Mouse (Mus musculus): ENCODE measurements around the gene P2ry12.

Gene P2ry12

DNA sequence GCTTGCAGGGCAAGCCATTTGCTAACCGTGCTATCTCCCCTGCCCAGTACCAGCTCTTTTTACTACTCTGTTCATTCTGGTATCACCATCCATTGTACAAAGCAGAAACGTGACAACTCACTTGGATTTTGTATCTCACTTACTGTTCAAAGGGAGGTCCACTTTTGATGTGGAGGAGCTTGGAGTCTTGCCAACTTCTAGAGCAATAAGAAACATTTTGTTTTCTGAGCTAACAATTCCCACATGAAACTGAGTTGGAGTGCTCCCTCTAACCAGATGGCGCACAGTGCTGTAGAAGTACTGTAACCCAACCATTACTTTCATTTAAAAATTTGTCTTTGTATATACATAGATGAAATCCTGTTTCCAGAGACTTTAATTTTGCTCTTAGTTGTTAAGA is 31.8 kb downstream of the P2ry12 start:
- peak; percentile 43 for DNase-seq

DNA sequence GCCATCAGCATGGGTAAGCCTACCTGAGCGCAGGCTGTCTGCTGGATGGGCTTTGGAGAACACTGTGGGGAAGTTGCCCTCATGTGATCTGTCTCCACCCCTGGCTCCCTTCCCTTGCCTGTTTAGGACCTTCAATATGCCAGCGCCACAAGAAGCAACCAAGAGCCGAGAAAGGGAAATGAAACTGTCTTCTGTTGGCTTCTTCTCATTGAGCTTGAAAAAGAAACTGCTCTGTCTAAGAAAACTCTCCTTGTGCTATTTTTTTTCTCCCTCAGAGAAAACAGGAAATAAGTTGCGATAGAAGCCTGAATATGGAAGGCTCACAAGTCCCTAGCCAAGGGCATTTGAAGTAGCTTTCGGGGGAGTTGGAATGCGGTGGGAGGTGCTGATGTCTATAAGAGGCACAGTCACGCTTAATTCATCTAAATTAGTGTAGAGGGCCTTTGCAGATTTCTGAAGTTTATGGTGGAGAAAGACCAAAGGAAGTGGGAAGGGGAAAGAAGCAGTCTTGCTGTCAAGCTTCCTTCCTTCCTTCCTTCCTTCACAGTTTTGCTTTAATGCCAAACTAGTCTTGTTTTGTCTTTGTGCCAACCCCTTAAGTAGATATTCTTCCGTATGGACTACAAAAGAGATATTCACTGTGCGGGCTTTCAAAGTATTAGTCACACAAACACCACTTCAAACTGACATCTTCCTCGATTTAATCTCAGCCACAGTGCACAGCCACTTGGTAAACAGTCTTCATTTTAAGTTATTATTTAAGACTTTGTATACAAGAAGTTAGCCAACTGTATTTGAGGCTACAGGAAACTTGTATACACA is 33.7 kb downstream of the P2ry12 start:
- peak; percentile 28 for DNase-seq

GRCm38 (mm10) chr3:59227696-59228095 is 35.0 kb downstream of the P2ry12 start:
- DNase-seq, result no peak

DNA sequence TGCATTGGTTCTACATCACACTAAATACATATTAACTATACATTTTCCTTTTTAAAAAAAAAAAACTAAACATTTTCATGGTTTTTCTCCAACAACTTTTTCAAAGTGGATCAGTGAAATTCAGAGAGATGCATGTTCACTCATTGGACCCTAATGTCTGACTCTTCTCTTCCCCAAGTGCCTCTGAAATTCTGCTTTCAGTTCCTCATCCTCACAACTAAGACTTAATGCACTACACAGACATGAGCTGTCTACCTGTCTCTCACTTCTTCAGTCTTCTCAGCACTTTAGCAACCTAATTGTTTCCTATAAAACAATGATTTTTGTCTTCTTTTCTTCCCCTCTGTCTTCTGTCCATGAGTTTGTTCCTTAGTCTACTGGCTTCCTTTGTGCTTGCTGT is 37.3 kb downstream of the P2ry12 start:
- no peak for DNase-seq

DNA sequence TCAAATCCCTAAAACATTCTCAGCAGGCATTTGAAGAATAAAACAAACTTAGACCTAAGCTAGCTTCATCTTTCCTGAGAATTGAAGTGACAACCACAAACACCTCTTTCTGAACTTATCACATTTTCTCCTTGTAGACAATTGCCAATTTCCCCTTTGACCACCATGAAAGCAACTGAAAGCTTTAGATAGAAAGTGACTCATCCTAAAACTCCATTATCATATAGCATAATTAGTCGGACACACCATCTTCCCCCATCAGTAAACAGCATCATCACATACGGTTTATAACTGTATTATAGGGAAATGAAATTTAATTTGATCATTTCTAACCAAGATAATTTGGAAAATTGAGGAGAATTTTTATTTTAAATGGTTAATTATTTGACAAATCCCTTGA is 40.4 kb downstream of the P2ry12 start:
- DNase-seq, result no peak

- DNase-seq, result no peak
Observed at GRCm38 (mm10) chr3:59219326-59219725, 43.3 kb downstream of the P2ry12 start.

DNA sequence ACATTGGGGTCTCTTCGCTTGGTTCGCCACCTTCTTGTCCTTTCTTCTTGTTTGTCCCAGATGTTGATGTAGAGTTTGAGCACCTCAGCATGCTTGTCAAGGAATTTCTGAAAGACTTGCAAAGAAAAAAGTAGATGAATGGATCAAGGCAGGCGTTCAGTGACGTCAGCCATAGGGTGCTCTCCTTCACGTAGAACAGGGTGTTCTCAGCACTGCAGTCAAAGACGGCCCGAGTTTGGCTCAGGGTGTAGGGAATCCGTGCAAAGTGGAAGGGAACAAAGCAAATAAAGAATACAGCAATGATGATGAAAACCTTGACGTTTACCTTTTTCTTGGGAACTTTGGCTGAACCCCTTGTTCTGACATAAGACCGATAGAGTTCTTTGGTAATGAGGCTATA is 45.5 kb downstream of the P2ry12 start:
- DNase-seq, result no peak

DNA sequence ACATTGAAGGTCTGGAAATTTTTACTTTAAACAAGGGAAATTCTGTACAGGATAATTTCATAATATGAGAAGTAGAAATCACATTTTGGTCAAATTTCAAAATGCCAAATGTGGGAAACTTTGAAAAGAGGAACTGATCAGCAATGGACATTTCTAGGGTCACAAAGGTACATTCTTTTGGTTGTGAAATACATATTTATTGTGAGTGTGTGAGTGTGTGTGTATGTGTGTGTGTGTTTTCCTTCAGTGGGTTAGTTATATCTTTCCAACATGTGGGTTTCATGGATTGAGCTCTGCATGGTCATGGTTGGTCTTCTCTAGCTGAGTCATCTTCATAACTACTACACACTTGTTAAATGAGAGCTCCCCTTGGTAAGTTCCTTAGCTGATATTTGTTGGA is 50.3 kb downstream of the P2ry12 start:
- no peak for DNase-seq

GRCm38 (mm10) chr3:59211784-59212183 is 50.9 kb downstream of the P2ry12 start:
- DNase-seq, result no peak

DNA sequence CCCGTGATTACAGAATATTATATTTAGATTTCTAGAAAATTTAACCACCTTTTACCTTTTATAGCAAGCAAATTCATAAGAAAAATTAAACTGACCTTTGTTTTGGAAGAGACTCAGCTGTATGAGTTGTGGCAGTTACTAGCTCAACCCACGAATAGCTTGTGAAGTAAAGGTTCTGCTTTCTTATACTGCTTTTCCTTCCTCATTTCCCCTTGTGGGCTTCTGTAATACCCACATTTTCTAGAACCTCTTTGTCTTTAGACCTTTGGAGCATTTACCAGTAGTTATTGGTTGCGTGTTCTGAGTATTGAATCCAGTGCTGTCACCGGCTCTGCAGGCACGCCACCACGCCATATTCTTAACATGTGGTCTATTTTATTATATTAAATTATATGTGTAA is 51.9 kb downstream of the P2ry12 start, which contains the start of gene P2ry13:
P2ry13 (minus strand) TSS at position 156 of the 400 bp plus-strand sequence.
- no peak for DNase-seq

DNA sequence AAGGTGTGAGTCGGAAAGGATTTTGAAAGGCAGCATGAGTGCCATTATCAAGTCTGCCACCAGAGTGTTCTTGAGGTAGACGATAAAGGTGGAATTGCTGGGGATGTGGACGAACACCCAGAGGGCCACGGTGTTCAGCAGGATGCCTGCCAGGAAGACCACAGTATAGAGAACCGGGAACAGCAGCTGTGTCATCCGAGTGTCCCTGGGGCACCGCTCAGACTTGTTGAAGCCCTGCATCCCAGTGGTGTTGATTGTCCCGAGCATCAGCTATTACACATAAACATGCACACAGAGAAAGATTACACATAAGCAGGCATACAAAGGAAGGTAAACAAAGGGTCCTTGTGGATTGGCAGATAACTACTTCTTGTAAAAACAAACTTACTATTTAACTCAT is 52.6 kb downstream of the P2ry12 start:
- DNase-seq, result no peak

DNA sequence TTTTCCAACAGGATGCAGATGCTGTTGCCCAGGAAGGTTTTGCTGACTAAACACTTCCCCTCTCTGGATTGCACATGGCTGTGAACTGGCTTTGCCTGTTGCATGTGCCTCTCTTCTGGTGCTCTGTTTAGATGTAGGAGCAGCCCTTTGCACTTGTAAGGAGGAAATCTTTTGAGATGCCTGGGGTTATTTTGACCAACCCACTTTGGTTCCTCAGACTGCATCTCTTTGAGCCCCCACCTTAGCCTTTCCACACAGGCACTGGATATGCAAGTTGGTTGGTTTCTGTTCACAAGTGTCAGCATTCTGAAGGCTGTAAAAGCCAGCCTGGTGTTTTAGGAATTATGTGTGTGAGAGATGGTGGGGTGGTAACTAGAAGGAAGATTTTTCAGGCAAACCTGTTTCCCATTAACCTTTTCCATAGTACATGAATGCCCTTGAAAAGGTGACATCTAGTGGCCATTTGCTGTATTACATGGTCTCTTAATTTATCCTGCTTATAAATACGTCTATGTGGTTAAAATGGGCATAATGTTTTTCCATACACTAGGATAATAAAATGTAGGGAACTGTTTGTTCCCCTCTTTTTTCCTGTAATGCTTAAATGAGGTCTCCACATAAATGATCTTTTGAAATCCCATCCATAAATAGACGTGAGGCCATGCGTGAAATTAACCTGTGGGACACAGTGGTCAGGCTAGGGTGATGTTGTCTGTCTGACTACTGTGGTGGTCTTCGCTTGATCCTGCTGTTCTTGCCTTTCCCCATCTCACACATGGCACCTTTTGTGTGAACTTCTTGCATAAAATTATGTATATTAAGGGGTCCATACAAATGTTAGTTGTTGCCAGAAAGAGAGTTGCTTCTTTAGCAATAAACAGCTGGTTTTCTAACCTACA is 53.8 kb downstream of the P2ry12 start:
- peak; percentile 40 for DNase-seq

- DNase-seq, result no peak
Observed at GRCm38 (mm10) chr3:59205941-59206340, 56.7 kb downstream of the P2ry12 start.

- no peak for DNase-seq
Observed at GRCm38 (mm10) chr3:59204719-59205503, 57.8 kb downstream of the P2ry12 start.

DNA sequence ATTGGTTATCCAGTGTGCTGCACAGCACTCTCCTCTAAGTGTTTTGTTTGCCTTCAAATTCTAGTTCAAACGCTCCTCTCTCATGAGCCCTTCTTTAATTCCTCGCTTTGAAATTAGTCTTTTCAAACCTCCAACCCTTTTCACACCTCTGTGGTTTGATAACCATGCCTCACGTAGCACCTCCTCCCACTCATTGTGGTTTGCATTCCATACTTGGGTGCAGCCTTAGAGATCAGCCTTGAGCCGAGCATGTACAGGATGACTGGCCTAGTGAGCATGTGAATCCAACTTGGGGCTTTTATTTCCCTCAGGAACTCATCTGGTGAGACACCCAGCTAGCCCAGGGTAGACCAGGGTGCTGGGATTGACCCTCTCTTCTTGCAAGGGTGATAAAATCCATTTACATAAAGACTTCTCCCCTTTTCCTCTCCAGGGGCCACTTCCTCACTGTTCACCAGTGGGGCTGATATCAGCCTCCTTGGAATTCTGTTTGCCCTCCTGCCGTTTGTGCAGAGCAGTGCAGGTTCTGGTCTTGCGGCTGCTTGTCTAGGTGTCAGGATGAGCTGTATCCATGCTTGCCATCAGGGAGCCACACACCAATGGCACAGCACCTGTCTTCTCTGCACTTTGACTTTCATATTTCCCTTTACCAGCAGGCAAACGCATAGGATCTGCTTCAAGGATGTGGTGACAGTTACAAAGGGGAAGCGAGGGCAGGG is 58.7 kb downstream of the P2ry12 start:
- DNase-seq, result no peak

DNA sequence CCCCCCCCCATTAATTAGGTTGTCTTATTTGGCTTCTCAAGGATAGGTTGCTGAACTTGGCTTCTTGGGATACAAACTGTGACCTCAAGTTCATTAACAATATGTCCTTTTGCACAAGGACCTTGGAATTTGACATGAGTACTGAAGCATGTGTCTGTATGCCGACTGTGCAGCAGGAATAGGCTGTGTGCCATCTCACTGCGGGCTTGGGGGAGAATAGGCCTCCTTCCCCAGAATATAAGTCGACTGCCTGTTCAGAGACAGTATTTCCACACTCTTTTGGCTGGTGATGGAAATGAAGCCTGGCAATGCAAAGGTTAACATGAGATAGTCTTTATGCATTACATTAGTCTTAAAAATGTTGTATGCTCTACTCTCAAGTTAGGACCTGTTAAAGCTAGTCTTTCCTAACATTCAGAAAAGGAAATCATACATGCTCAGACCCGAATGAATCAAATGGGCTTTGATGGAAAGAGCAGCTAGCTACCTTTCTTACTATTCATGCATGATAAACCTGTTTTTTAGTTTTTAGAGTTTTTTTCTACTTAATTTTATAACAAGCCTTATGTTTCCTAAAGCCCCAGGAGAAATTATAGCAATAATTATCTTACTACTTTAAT is 65.2 kb downstream of the P2ry12 start:
- DNase-seq, result no peak

DNA sequence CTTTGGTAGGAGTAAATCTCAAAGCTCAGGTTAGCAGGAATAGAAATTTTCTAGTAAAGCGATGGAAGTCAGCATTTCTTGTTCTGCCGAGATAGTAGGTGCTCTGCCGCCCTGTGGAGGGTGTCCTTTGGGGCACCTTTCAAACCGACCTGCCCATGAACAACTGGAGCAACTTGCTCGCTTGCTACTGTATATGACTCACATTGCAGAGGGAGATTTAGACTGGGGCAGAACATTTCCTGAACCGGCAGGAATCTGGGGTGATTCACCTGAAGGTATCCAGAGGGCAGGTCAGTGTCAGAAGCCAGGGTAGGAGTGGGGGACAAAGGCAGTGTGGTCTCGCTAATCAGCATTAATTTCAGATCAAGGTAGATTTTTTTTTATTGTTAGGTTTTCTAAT is 67.7 kb downstream of the P2ry12 start, which contains the start of gene Gpr87:
Gpr87 (minus strand) TSS at position 167 of the 400 bp plus-strand sequence.
- no peak for DNase-seq

GRCm38 (mm10) chr3:59194099-59194498 is 68.6 kb downstream of the P2ry12 start:
- no peak for DNase-seq

DNA sequence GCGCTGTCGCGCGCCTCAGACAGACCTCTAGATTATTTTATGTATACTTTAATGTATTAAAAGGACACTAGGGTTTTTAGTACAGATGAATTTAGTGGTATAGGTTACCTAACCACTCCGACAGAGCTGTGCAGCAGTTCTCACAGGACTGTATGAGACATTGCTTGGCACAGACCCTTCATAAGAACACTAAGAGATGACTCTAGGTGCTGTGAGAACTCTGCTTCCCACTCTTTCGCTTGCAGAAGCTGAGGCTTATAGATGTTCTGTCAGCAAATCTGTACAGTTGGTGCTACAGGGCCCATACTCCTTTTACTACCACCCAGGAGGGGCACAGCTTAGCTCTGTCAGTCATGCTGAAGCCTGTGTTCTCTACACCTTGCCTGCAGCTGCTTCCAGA is 71.0 kb downstream of the P2ry12 start:
- no peak for DNase-seq

GRCm38 (mm10) chr3:59187336-59187735 is 75.3 kb downstream of the P2ry12 start:
- no peak for DNase-seq

GRCm38 (mm10) chr3:59185662-59186061 is 77.0 kb downstream of the P2ry12 start:
- DNase-seq, result no peak

GRCm38 (mm10) chr3:59182129-59182528 is 80.5 kb downstream of the P2ry12 start:
- no peak for DNase-seq
